Mouse (Mus musculus): ENCODE data around the gene Rnft1. TPM values are rescaled to one million over a fixed set of nuclear protein-coding genes. Genes with fewer than 3 reads are reported as not detected.
A peak's percentile ranks its signal among the peaks of the same experiment; 100 is the strongest.

The Rnft1 gene
- total and polyA plus RNA-seq, 3 experiments: 38.1 to 42.0 TPM; not detected in 1

DNA sequence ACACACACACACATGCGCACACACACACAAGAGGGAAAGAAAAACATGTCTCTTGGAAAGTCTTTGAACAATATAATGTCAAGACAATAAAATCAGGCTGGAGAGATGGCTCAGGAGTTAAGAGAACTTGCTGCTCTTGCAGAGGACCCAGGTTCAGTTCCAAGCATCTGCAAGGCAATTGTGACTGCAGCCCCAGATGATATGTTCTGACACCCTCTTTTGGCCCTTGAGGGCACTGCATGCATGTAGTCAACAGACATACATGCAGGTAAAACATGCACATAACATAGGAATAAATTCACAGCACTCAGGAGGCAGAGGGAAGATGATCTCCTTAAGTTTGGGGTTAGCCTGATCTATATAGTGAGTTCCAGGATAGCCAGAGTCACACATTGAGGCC, 63.0 kb downstream of the Rnft1 start:
- Histone ChIP-seq H3K27ac (ENCODE audit: control insufficient read depth, low read depth, low read length) (no peak overlapping the region), H3K36me3 (ENCODE audit: control insufficient read depth in 1 of 2, insufficient read depth in 2 of 2, low read length in 2 of 2) (peaks cover 5 to 16% of the 10 kb centered on the region in 2 experiments), H3K9me3 (replicated peaks; ENCODE audit: insufficient read depth, low read length) (no peaks in the 10 kb centered on the region), H3K27me3 (ENCODE audit: control insufficient read depth in 1 of 2, insufficient read depth in 2 of 2, low read length in 2 of 2) (no peaks in the 10 kb centered on the region), H3K4me1 (ENCODE audit: control insufficient read depth in 1 of 2, insufficient read depth in 2 of 2, low read length in 2 of 2) (peaks cover 8 to 11% of the 10 kb centered on the region in 2 experiments), H3K9ac (ENCODE audit: control insufficient read depth, low read depth, low read length, poor library complexity, severe bottlenecking) (no peak overlapping the region), H3K79me2 (ENCODE audit: control insufficient read depth, insufficient read depth, low read length, poor library complexity) (peaks cover 31% of the 10 kb centered on the region), H3K4me3 (ENCODE audit: control insufficient read depth in 1 of 2, insufficient read depth in 1 of 2, low read depth in 2 of 2, low read length in 2 of 2) (no peak overlapping the region)
- peak; percentile 86 for DNase-seq (ENCODE audit: low read depth, low spot score)
- TF ChIP-seq SIN3A (IDR thresholded peaks at IDR 0.05; ENCODE audit: low read length): peak; percentile 38; the same call in 1 of the 2 replicates
- TF ChIP-seq UBTF (IDR thresholded peaks at IDR 0.05; ENCODE audit: borderline replicate concordance, insufficient read depth, low read depth, low read length): no peak
- TF ChIP-seq RCOR1 (IDR thresholded peaks at IDR 0.05; ENCODE audit: low read depth, low read length): no peak
- TF ChIP-seq GATA1 (IDR thresholded peaks at IDR 0.05; ENCODE audit: low read depth, low read length): no peak
- TF ChIP-seq TAL1 (IDR thresholded peaks at IDR 0.05; ENCODE audit: low read length): no peak
- no peak for TF ChIP-seq MAFK (IDR thresholded peaks at IDR 0.05; ENCODE audit: borderline replicate concordance, low read depth, low read length)
- TF ChIP-seq CHD2 (IDR thresholded peaks at IDR 0.05; ENCODE audit: low read length): no peak
- TF ChIP-seq ZNF384 (IDR thresholded peaks at IDR 0.05; ENCODE audit: low read depth, low read length): no peak
- TF ChIP-seq MEF2A (IDR thresholded peaks at IDR 0.05; ENCODE audit: extremely low read depth, insufficient replicate concordance, low read depth, low read length, poor library complexity, severe bottlenecking): no peak
- TF ChIP-seq GABPA (IDR thresholded peaks at IDR 0.05; ENCODE audit: low read depth, low read length): no peak
- no peak for TF ChIP-seq JUND (IDR thresholded peaks at IDR 0.05; ENCODE audit: low read depth, low read length)
- TF ChIP-seq POLR2AphosphoS2 (IDR thresholded peaks at IDR 0.05; ENCODE audit: low read length): no peak
- no peak for TF ChIP-seq TBP (IDR thresholded peaks at IDR 0.05; ENCODE audit: low read depth, low read length)
- TF ChIP-seq TCF12 (IDR thresholded peaks at IDR 0.05; ENCODE audit: low read depth, low read length): no peak
- no peak for TF ChIP-seq MYB (IDR thresholded peaks at IDR 0.05; ENCODE audit: low read depth, low read length)
- TF ChIP-seq EP300 (IDR thresholded peaks at IDR 0.05; ENCODE audit: low read depth in 1 of 2, low read length in 2 of 2): no peak
- 0 out of 2 replicates have a peak, but pooled peaks have one; percentile 2 for TF ChIP-seq ZC3H11A (IDR thresholded peaks at IDR 0.05; ENCODE audit: low read depth, low read length)
- peak; percentile 63 to 71 (median 70) for TF ChIP-seq CTCF (IDR thresholded peaks at IDR 0.05 in 2 of 3, conservative IDR thresholded peaks at IDR 0.05 in 1 of 3; ENCODE audit: control insufficient read depth in 1 of 3, insufficient read depth in 1 of 3, low read depth in 2 of 3, low read length in 3 of 3, poor library complexity in 1 of 3, severe bottlenecking in 1 of 3)
- TF ChIP-seq POLR2AphosphoS5 (IDR thresholded peaks at IDR 0.05; ENCODE audit: borderline replicate concordance, low read depth, low read length): no peak
- TF ChIP-seq BHLHE40 (IDR thresholded peaks at IDR 0.05; ENCODE audit: borderline replicate concordance, low read depth, low read length): no peak
- TF ChIP-seq USF1 (IDR thresholded peaks at IDR 0.05; ENCODE audit: low read depth, low read length): no peak
- TF ChIP-seq MAZ (IDR thresholded peaks at IDR 0.05; ENCODE audit: low read depth, low read length): no peak
- TF ChIP-seq NRF1 (IDR thresholded peaks at IDR 0.05; ENCODE audit: insufficient read depth, low read depth, low read length, poor library complexity, severe bottlenecking): no peak
- TF ChIP-seq SMC3 (IDR thresholded peaks at IDR 0.05; ENCODE audit: low read depth, low read length): peak; percentile 56
- TF ChIP-seq ELF1 (IDR thresholded peaks at IDR 0.05; ENCODE audit: low read depth, low read length): no peak
- TF ChIP-seq NELFE (IDR thresholded peaks at IDR 0.05; ENCODE audit: low read depth, low read length): no peak
- TF ChIP-seq MXI1 (IDR thresholded peaks at IDR 0.05; ENCODE audit: low read depth, low read length): 0 out of 2 replicates have a peak, but pooled peaks have one; percentile 27
- TF ChIP-seq ZMIZ1 (IDR thresholded peaks at IDR 0.05; ENCODE audit: low read depth, low read length): no peak
- TF ChIP-seq RAD21 (IDR thresholded peaks at IDR 0.05; ENCODE audit: low read depth, low read length): peak; percentile 42
- TF ChIP-seq USF2 (IDR thresholded peaks at IDR 0.05; ENCODE audit: borderline replicate concordance in 1 of 2, insufficient read depth in 1 of 2, low read depth in 1 of 2, low read length in 2 of 2): no peak
- no peak for TF ChIP-seq MYC (IDR thresholded peaks at IDR 0.05; ENCODE audit: low read depth, low read length)
- TF ChIP-seq CHD1 (IDR thresholded peaks at IDR 0.05; ENCODE audit: low read depth, low read length): no peak
- TF ChIP-seq KAT2A (conservative IDR thresholded peaks at IDR 0.05; ENCODE audit: low read depth, low read length): no peak
- TF ChIP-seq ZKSCAN1 (IDR thresholded peaks at IDR 0.05; ENCODE audit: low read depth, low read length): no peak
- no peak for TF ChIP-seq E2F4 (IDR thresholded peaks at IDR 0.05; ENCODE audit: borderline replicate concordance, low read depth, low read length)
- TF ChIP-seq HCFC1 (IDR thresholded peaks at IDR 0.05; ENCODE audit: low read depth, low read length): no peak
- no peak for TF ChIP-seq ETS1 (IDR thresholded peaks at IDR 0.05; ENCODE audit: low read depth, low read length)
- TF ChIP-seq MAX (IDR thresholded peaks at IDR 0.05; ENCODE audit: low read length): no peak
